Mouse (Mus musculus): ENCODE measurements around the gene Olfr648. TPM values are rescaled to one million over a fixed set of nuclear protein-coding genes. Genes with fewer than 3 reads are reported as not detected.

Gene Olfr648
- polyA plus RNA-seq, 1 experiment from 2014 or later: 0.56 TPM

DNA sequence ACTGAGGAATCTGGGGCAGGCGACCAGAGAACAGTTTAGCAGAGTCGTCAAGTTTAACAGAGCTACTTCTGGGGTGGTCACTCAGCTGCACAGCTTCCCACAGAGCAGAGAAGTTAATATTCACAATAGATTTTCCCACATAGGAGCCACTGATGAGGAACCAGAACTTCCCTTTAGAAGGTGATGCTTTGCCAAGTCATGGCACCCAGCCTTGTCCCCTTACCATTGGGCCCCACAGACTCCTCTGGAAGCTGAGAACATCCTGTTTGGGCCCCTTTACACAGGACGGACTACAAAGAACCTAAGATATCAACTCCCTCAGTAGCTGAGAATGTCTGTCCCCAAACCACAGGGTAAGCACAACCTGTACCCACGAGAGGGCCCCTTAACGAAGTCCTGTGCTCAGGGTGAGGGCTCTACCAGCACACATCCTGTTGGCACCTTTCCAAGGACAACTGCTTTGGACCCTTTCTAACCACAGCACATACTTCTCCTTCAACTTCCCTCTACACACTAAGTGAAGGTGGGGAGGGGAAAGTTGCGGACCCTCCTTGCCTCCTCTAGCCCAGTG is 13.5 kb downstream of the Olfr648 start:
- no peaks in the 10 kb centered on the region for H3K36me3 ChIP-seq
- no peaks in the 10 kb centered on the region for H3K27me3 ChIP-seq (replicated peaks)
- no peak for ATAC-seq (ENCODE audit: low FRiP score, low read depth)
- no peak overlapping the region for H3K9ac ChIP-seq
- H3K4me3 ChIP-seq: no peak overlapping the region
- H3K4me1 ChIP-seq: no peaks in the 10 kb centered on the region
- WGBS: 82% methylated on average over 6 of the region's 6 CpGs
- no peak overlapping the region for H3K4me2 ChIP-seq (replicated peaks)
- H3K9me3 ChIP-seq: no peaks in the 10 kb centered on the region
- H3K27ac ChIP-seq: no peak overlapping the region

DNA sequence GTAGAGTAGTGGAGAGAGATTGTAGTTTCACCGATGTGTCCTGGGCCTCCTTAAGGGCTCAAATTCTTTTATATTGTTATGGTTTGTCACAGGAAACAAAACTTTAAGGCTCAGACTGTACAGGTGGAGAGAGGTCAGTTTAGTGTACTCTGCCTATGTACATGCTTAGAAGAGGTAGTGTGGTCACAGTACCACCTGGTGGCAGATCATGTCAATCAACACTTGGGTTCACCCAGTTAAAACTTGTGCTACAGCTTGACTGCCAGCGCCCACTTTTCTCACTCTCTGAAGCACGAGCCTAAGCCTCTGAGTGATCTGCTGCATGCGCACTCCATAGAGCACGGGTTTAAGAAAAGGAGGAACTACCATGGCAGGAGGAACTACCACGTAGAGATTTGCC is 16.1 kb downstream of the Olfr648 start:
- Histone ChIP-seq H3K4me3 (no peak overlapping the region), H3K36me3 (no peaks in the 10 kb centered on the region), H3K27me3 (replicated peaks) (no peaks in the 10 kb centered on the region), H3K4me2 (replicated peaks) (no peak overlapping the region), H3K27ac (no peak overlapping the region), H3K4me1 (no peaks in the 10 kb centered on the region), H3K9me3 (no peaks in the 10 kb centered on the region), H3K9ac (no peak overlapping the region)
- ATAC-seq (ENCODE audit: low FRiP score, low read depth): no peak
- WGBS: 83% methylated on average over 6 of the region's 6 CpGs

DNA sequence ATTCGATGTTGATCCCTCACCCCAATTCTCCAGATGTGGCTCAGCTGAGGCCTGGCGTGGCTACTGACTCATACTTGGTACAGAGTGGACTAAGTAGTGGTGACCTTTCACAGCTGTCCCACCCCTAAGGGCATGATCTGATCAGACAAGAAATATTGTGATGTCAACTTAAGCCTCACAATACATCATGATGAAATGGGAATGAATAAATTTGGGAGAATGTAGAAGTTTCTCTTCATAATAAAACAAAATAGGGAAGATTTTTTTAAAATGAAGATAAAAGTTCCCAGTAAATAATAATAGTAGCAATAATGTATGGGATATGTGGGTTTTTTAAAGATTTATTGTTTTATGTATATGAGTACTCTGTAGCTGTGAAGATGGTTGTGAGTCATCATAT is 32.7 kb downstream of the Olfr648 start, which contains the start of gene Ubqlnl:
Gene Ubqlnl (minus strand): TSS at position 101 of the 400 bp plus-strand sequence.
- ATAC-seq (ENCODE audit: low FRiP score, low read depth): no peak
- Histone ChIP-seq H3K9ac (no peak within 1 kb of the TSS), H3K4me2 (replicated peaks) (no peak within 1 kb of the TSS), H3K27me3 (replicated peaks) (no peaks in the 10 kb centered on the region), H3K4me1 (no peaks in the 10 kb centered on the region), H3K27ac (no peak within 1 kb of the TSS), H3K9me3 (no peaks in the 10 kb centered on the region), H3K36me3 (no peaks in the 10 kb centered on the region), H3K4me3 (no peak within 1 kb of the TSS)
- WGBS: 83% methylated on average over 2 of the region's 2 CpGs

DNA sequence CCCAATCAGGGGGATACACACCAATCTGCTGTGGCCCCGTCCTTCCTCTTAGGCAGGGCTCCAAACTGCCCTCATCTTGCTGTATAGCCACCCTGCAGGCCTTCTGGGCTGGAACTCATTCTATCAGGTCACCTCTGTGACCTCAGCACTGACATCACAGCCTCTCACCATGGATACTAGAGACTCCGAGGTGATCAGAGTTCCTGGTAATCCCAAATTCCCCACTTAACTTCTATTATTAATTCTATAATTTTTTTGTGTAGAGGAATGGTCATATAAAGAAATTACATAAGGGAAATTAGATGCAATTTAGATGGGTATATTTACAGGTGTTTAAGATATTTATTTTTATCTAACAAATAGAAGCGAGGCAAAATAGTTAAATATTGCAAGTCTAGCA is 40.0 kb downstream of the Olfr648 start, which contains the start of gene Ubqln3:
Gene Ubqln3 (minus strand): TSS at position 101 of the 400 bp plus-strand sequence.
- 78% methylated on average over 3 of the region's 3 CpGs for WGBS
- ATAC-seq (ENCODE audit: low FRiP score, low read depth): no peak

DNA sequence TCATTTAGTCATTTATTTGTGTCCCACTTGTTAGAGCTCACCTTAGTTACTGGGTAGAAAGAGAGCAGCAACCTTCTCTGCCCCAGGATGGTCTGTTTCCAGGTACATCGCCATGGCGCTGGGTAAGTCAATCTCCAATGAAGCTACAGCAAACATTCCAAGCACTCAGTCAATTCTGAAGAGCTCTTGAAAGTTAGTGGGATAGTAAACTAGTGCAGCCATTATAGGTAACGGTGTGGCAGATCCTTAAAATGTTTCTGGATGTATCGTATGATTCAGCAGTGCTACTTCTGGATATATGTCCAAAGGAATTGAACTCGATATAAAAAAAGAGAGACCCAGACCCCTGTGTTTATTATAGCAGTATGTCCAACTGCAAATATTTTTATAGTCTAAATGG is 45.9 kb downstream of the Olfr648 start, which contains the start of gene Olfr643:
Gene Olfr643 (minus strand): TSS at position 101 of the 400 bp plus-strand sequence.
- ATAC-seq (ENCODE audit: low FRiP score, low read depth): no peak

More for the DNA sequence above, 40.0 kb downstream of the Olfr648 start, which contains the start of gene Ubqln3:
- H3K9me3 ChIP-seq: no peaks in the 10 kb centered on the region
- no peaks in the 10 kb centered on the region for H3K27me3 ChIP-seq (replicated peaks)
- H3K9ac ChIP-seq: no peak within 1 kb of the TSS
- no peak within 1 kb of the TSS for H3K27ac ChIP-seq
- H3K36me3 ChIP-seq: no peaks in the 10 kb centered on the region
- no peak within 1 kb of the TSS for H3K4me2 ChIP-seq (replicated peaks)
- H3K4me3 ChIP-seq: no peak within 1 kb of the TSS
- H3K4me1 ChIP-seq: no peaks in the 10 kb centered on the region

DNA sequence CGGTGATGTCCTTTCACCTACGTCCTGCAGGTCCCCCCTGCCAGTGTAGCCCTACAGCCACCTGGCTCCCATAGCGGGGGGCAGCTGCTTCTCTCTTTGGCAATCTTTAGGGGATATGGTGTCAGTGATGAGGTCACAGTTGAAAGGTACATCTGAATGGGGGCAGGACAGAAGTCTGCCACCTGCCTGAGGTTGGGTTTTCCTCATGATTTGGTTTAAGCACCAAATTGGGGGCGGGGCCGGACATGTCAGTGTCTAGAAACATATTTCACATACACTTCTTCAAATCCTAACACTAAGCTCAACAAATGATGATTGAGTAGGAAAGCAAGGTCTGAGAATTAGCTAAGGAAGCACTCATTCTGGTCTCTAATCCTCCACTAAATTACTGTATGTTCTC is 53.5 kb downstream of the Olfr648 start, which contains the start of gene Ubqln5:
Gene Ubqln5 (minus strand): TSS at position 101 of the 400 bp plus-strand sequence.
- Histone ChIP-seq H3K9ac (no peak within 1 kb of the TSS), H3K4me3 (no peak within 1 kb of the TSS), H3K4me1 (no peaks in the 10 kb centered on the region), H3K4me2 (replicated peaks) (no peak within 1 kb of the TSS), H3K27me3 (replicated peaks) (no peaks in the 10 kb centered on the region), H3K27ac (no peak within 1 kb of the TSS), H3K36me3 (no peaks in the 10 kb centered on the region), H3K9me3 (no peaks in the 10 kb centered on the region)
- ATAC-seq (ENCODE audit: low FRiP score, low read depth): no peak
- 88% methylated on average over 5 of the region's 5 CpGs for WGBS

More for the DNA sequence above, 45.9 kb downstream of the Olfr648 start, which contains the start of gene Olfr643:
- Histone ChIP-seq H3K4me3 (no peak within 1 kb of the TSS), H3K4me2 (replicated peaks) (no peak within 1 kb of the TSS), H3K9ac (no peak within 1 kb of the TSS), H3K36me3 (no peaks in the 10 kb centered on the region), H3K4me1 (no peaks in the 10 kb centered on the region), H3K27me3 (replicated peaks) (no peaks in the 10 kb centered on the region), H3K27ac (no peak within 1 kb of the TSS), H3K9me3 (no peaks in the 10 kb centered on the region)
- 88% methylated on average over 5 of the region's 5 CpGs for WGBS

Other genes with a start within 250 kb of the Olfr648 start
- not detected in 2 replicates for gene Olfr632, start 249.0 kb downstream of the Olfr648 start, polyA plus RNA-seq (2016; fragmentation: Nextera tagmentation; extraction: Ambion mirVana)
- not detected in 2 replicates for gene Olfr633, start 239.0 kb downstream of the Olfr648 start, polyA plus RNA-seq (2016; fragmentation: Nextera tagmentation; extraction: Ambion mirVana)
- not detected in 2 replicates for gene Olfr635, start 212.2 kb downstream of the Olfr648 start, polyA plus RNA-seq (2016; fragmentation: Nextera tagmentation; extraction: Ambion mirVana)
- gene Olfr638, start 184.6 kb downstream of the Olfr648 start, polyA plus RNA-seq (2016; fragmentation: Nextera tagmentation; extraction: Ambion mirVana): not detected in 2 replicates
- gene Olfr639, start 166.1 kb downstream of the Olfr648 start, polyA plus RNA-seq (2016; fragmentation: Nextera tagmentation; extraction: Ambion mirVana): not detected in 2 replicates
- gene Olfr640, start 157.8 kb downstream of the Olfr648 start, polyA plus RNA-seq (2016; fragmentation: Nextera tagmentation; extraction: Ambion mirVana): not detected in 2 replicates
- gene Olfr641, start 147.9 kb downstream of the Olfr648 start, polyA plus RNA-seq (2016; fragmentation: Nextera tagmentation; extraction: Ambion mirVana): not detected in 2 replicates
- not detected in 2 replicates for gene Olfr642, start 130.7 kb downstream of the Olfr648 start, polyA plus RNA-seq (2016; fragmentation: Nextera tagmentation; extraction: Ambion mirVana)
- not detected in 2 replicates for gene 4930516K23Rik, start 121.9 kb downstream of the Olfr648 start, polyA plus RNA-seq (2016; fragmentation: Nextera tagmentation; extraction: Ambion mirVana)
- gene Olfr644, start 111.5 kb downstream of the Olfr648 start, polyA plus RNA-seq (2016; fragmentation: Nextera tagmentation; extraction: Ambion mirVana): not detected in 2 replicates
- not detected in 2 replicates for gene Olfr645, start 97.9 kb downstream of the Olfr648 start, polyA plus RNA-seq (2016; fragmentation: Nextera tagmentation; extraction: Ambion mirVana)
- not detected in 2 replicates for gene Olfr646, start 78.5 kb downstream of the Olfr648 start, polyA plus RNA-seq (2016; fragmentation: Nextera tagmentation; extraction: Ambion mirVana)
- not detected in 2 replicates for gene Ubqln5, start 53.6 kb downstream of the Olfr648 start, polyA plus RNA-seq (2016; fragmentation: Nextera tagmentation; extraction: Ambion mirVana)
- gene Olfr643, start 46.0 kb downstream of the Olfr648 start, polyA plus RNA-seq (2016; fragmentation: Nextera tagmentation; extraction: Ambion mirVana): not detected in 2 replicates
- not detected in 2 replicates for gene Ubqln3, start 40.1 kb downstream of the Olfr648 start, polyA plus RNA-seq (2016; fragmentation: Nextera tagmentation; extraction: Ambion mirVana)
- gene Ubqlnl, start 32.8 kb downstream of the Olfr648 start, polyA plus RNA-seq (2016; fragmentation: Nextera tagmentation; extraction: Ambion mirVana): not detected in 2 replicates
- gene Olfm5, start 18.6 kb downstream of the Olfr648 start, polyA plus RNA-seq (2016; fragmentation: Nextera tagmentation; extraction: Ambion mirVana): not detected in 2 replicates
- gene Olfr649, start 12.6 kb upstream of the Olfr648 start, polyA plus RNA-seq (2016; fragmentation: Nextera tagmentation; extraction: Ambion mirVana): not detected in 2 replicates
- 1.2 TPM in 2 replicates for gene Trim6, start 35.4 kb upstream of the Olfr648 start, polyA plus RNA-seq (2016; fragmentation: Nextera tagmentation; extraction: Ambion mirVana)
- gene Trim34a, start 61.1 kb upstream of the Olfr648 start, polyA plus RNA-seq (2016; fragmentation: Nextera tagmentation; extraction: Ambion mirVana): 0.76 and 1.2 TPM in 2 replicates
- 0.15 and 0.22 TPM in 2 replicates for gene Trim5, start 104.7 kb upstream of the Olfr648 start, polyA plus RNA-seq (2016; fragmentation: Nextera tagmentation; extraction: Ambion mirVana)
- gene Trim12a, start 132.1 kb upstream of the Olfr648 start, polyA plus RNA-seq (2016; fragmentation: Nextera tagmentation; extraction: Ambion mirVana): 2.7 and 2.9 TPM in 2 replicates
- gene Trim34b, start 146.1 kb upstream of the Olfr648 start, polyA plus RNA-seq (2016; fragmentation: Nextera tagmentation; extraction: Ambion mirVana): not detected in 2 replicates
- 0.88 and 1.1 TPM in 2 replicates for gene Trim12c, start 170.0 kb upstream of the Olfr648 start, polyA plus RNA-seq (2016; fragmentation: Nextera tagmentation; extraction: Ambion mirVana)
- not detected in 2 replicates for gene Trim30b, start 186.5 kb upstream of the Olfr648 start, polyA plus RNA-seq (2016; fragmentation: Nextera tagmentation; extraction: Ambion mirVana)
- gene Trim30c, start 217.4 kb upstream of the Olfr648 start, polyA plus RNA-seq (2016; fragmentation: Nextera tagmentation; extraction: Ambion mirVana): not detected in 2 replicates